Mouse (Mus musculus) kidney, postnatal 36 days (tissue): Measurements from ENCODE around the gene Zfp13.
"Not testable (repeated sequence)": the region's sequence is repeated elsewhere in the genome, so short reads cannot be mapped to it uniquely, and the experiment has no call there.

Experiments used
- DNase-seq, 2 experiments: peaks; one replicate each; pipeline ENCODE4 v3.0.0; 2021 to 2022; ENCODE audit warnings: mixed read lengths in 2 of 2

Zfp13 gene

DNA sequence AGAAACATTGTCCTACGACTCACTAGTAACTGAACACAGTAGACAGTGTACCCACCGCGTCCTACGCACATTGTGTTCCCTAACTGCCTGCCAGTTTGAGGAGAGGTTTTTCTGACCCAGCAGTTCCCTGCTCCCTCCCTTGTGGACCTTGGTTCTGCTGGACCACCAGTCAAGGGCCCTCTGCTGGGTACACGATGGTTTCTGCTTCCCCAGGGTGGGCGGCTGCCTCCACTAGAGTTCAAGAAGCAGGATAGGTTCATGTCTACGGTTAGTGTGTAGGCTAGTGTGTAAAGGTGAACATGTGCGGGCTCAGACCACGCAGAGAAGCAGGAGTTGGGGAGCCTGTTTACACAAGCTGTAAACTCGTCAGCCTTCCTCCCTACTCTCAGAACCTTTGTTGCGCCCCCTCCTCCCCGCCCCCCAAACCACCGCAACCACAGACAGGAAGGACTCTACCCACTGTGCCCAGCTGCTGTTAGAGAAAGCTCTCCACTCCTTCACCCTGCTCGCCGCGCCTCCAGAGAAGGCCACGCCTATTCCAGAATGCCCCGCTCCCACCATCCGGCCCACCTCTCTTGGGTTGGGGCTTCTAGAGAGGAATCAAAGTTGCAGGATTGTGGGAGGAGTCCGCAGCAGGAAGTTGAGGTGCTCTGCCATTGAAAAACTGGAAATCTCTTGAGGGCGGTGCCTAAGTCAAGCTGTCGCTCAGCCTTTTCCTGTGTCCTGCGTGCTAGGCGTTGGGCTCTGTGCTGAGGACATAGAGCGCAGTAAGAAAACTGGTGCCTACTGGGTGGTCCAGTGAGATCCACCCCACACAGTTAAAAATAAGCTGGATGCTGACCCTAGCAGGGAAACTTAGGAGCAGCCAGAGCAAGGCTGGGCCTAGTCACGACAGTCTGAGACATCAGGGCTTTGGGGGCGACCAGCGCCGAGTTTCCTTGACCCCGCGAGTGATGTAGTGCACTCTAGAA lies at the start of gene Zfp13:
Zfp13 (minus strand) TSS at position 906 of the 971 bp plus-strand sequence.
- DNase-seq, result peak; percentile 90 to 94

DNA sequence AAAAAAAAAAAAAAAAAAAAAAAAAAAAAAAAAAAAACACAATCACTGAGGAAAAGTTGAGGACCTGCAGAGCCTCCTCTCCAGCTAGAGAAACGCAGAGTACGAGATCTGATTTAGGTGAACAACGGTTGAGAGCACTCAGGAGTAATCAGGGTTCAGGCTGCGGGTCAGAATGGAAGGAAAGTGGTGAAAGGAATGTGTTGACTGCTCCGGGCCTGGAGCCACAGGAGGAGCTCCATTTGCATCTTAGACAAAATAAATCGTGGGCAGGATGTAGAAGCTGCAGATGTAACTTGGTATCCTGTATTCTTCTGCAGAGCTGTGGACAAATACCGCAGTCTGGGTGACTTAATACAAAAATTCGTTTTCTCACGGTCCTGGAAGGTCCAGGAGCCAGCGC lies 46.6 kb upstream of the Zfp13 start:
- no peak for DNase-seq

DNA sequence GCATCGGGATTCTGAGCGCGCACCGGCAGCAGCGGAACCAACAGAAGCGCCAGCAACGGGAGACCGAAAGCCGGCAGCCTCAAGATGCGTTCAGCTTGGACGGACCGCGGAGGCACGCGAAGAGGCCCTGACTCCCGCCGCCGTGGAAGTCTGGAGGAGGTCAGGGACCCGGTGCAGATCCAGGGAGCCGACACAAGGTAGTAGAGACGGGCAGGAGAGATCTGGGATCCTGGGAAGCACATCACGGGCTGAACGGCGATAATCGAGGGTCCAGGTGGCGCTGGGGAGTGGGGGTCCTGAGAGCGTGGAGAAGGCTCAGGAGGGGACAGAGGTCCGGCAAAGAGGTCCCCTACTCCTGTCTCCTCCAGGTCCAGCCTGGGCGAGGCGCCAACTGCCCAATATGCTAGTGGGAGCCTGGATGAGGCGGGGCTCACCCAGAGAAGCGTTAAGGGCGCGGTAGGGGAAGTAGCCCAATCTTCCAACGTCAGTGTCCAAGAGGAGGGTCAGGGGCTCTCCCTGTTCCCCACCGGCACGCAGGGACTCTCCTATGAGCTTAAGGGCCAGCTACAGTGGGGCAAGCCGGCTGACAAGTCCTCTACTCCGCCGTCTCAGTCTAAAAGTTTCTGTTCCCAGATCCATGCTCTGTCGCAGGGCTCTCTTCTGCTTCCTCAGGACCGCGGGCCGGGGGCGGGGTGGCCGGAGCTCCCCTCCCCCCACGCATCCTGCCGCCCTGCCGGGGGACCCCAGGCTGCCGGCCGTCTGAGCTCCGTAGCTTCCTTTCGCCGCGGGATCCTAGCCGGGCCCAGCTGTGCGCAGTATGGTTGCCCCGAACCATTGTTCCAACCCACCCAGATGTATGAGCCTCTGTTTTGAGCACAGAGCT lies 45.6 kb upstream of the Zfp13 start, which contains the start of gene Mmp25:
Mmp25 (minus strand) TSS at position 665 of the 883 bp plus-strand sequence.
- DNase-seq, result peak in 1 of 2 experiments; percentile 41

DNA sequence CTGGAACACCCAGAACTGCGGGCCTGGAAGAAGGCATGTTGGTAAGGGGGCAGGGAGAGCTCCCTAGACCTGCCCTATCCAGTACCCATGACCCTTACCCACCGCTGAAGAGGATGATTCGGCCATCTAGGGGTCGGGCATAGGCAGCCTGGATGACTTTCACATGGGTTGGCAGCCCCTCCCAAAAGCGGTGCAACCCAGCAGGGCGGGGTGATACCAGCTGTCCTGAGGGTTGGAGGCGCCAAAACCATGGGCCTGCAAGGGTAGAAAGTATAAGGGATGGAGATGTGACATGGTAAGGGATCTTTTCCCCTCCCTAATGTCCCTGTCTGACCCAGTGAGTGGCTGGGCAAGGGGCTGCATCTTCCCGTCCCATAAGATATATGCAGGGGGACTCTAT lies 32.0 kb upstream of the Zfp13 start:
- no peak for DNase-seq

DNA sequence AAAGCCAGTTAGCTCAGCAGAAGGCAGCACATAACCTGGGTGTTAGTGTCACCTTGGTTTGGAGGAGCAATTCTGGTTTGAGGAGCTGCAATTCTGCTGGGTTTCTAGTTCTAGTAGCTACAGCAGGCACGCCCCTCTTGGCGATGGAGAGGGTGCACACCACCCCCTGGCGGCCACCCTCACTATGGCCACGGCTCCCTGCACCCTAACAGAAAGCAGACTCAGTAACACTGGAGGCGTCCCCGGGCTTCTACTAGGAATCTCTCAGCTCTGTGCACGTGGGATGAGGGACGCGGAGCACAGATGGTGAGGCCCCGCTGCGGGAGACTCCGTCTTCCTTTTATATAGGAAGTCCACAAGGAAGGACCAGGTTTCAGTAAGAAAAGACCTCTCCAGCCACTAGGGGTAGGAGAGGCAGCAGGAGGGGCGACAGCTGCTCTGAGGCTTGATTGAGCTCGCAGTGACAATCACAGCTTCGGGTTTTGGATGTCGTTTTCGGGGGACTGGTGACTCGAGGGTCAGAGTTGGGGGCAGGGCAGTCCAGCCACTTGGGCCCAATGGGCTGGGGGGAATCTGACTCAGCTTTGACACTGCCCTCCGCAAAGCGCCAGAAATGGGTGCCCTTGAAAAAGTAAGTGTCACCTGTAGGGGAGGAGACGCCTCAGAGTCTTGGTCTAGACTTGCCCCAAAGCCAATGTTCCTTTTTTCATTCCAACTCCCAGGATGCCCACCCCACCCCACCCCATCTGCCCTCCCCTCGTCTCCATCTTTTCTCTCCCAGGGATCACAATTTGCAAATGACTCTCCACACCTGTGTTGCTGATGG lies 31.1 kb upstream of the Zfp13 start:
- peak; percentile 60 to 88 for DNase-seq

DNA sequence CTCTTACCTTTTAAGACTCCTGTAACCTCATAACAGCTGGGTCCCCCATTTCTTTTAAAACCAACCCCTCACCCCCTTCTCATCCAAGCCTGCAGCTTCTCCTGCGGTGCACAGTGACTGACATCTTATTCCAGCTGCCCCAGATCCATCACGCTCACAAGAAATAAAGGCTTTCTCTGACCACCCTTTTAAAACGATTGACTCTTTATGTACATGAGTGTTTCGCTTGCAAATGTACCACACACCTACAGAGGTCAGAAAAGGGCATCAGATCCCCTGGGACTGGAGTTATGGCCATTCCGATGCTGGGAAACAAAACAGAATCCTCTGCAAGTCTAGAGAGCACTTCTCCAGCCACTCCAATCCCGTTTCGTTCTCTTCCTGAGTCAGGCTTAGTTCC lies 28.5 kb upstream of the Zfp13 start:
- DNase-seq, result no peak

DNA sequence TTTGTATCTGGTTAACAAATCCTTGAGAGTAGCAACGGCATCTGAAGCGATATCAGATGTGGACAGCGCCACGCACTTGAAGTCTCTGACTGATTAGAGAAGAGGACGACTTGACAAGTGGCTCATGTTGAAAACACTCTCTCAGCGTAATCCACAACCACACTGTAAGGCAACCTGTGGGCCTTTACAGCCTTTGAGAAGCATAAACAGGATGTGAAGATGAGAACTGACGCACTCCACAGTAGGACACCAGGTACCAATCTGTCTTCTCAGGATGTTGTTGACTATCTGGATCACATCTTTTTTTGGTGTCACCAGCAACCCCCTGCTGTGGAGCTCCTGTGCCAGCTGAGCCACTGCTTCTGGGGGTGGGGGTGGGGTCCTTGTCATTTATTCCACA lies 21.1 kb upstream of the Zfp13 start:
- no peak for DNase-seq

DNA sequence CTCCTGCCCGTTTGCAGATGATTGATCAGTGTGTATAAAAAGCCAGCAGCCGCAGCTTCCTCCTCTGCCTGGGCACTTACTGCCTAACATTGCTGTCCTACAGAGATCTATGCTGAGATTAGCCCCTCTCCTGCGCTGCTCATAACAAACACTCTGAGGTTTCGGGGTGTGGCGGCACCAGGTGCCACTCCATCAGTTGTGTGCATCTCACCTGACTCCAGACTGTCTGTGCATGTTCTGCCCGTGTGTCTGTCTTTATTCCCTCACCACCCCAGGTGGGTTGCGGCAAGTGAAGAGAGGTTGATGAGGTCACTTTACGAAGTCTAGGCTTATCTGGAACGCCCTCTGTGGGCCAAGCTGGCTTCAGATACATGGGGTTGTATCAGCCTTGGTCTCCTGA lies 17.8 kb upstream of the Zfp13 start:
- no peak for DNase-seq

DNA sequence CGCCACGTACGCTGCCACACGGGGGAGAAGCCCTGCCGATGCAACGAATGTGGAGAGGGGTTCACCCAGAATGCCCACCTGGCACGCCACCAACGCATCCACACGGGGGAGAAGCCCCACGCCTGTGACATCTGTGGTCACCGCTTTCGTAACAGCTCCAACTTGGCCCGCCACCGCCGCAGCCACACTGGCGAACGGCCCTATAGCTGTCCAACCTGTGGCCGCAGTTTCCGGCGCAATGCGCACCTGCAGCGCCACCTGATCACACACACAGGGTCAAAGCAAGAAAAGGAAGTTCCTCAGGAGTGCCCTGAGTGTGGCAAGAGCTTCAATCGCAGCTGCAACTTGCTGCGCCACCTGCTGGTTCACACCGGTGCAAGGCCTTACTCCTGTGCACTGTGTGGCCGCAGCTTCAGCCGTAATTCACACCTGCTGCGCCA lies 11.1 kb upstream of the Zfp13 start:
- DNase-seq, result peak; percentile 57 to 89

DNA sequence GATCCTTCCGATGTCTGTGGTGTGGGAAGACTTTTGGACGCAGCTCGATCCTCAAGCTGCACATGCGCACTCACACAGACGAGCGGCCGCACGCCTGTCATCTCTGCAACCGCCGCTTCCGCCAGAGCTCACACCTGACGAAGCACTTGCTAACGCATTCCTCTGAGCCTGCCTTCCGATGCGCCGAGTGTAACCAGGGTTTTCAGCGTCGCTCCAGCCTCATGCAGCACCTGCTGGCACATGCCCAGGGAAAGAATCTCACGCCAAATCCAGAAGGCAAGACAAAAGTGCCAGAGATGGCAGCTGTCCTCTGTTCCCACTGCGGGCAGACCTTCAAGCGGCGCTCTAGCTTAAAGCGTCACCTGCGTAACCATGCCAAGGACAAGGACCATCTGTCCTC lies 10.3 kb upstream of the Zfp13 start:
- no peak for DNase-seq

DNA sequence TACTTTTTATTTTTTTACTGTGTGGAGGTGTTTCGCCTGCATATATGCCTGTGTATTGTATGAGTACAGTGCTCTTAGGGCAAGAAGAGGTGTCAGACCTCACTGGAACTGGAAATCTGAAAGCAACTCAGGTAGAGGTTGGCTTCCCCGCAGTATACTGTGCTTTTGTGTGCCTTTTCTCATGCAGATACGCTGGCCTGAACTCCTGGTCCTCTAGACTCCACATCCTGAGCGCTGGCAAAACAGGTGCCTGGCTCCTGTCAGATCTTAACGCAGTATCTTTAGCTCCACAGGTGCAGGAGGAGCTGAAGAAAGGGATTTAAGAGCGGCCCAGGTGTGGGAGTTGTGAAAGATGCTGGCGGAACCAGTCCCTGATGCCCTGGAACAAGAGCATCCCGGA lies 5.9 kb upstream of the Zfp13 start:
- no peak for DNase-seq

DNA sequence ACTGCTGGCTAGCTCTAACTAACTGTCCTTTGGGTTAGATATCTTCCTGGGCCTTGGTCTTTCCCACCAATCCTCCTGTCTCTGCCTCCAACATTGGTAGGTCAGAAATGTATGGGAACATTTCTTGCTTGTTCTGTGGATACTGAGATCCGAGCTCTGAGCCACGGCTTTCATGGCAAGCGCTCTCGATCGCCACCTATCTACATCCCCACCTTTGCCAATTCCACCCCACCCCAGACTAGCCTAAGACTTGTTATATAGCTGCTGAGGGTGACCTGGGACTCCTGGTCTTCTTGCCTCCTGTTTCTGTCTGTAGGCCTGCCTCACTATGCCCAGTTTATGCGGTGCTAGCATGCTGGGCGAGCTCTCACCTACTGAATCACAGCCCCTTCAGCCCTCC lies 5.1 kb upstream of the Zfp13 start:
- DNase-seq, result no peak

DNA sequence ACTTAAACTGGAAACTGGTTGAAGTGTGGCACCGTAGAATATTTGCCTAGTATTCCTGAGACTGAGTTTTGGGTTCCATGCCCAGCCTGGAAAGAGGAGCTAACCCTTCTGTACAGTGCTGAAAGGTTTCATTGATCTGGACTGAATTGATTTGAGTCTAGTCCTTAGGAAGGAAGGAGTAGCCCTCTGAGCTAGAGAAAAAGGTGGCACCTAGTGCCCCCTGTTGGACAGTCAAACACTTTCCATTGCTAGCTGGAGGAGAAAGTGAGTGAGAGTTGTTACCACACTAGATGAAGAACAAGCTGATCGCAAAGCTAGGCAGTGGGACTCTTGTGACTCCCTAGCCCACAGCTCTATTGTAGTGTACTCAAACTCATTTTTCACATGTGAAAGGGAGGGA lies 4.3 kb upstream of the Zfp13 start:
- DNase-seq, result peak; percentile 16 to 54

DNA sequence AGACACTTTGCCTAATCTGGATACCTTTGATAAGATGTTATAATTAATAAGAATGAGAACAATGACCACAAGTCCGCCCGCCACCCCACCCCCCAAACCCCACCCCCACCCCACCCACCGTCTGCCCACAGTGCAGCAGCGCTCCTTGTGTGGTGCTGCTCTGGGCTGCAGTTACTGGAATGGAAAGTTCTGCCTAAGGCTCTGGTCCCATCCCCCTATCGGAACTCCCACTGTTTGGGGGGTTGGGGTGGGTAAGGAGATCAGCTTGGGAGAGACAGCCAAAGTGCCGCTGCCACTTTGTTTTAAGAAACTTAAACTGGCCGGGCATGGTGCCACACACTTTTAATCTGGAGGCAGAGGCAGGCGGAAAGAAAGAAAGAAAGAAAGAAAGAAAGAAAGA lies 3.8 kb upstream of the Zfp13 start:
- DNase-seq, result no peak

DNA sequence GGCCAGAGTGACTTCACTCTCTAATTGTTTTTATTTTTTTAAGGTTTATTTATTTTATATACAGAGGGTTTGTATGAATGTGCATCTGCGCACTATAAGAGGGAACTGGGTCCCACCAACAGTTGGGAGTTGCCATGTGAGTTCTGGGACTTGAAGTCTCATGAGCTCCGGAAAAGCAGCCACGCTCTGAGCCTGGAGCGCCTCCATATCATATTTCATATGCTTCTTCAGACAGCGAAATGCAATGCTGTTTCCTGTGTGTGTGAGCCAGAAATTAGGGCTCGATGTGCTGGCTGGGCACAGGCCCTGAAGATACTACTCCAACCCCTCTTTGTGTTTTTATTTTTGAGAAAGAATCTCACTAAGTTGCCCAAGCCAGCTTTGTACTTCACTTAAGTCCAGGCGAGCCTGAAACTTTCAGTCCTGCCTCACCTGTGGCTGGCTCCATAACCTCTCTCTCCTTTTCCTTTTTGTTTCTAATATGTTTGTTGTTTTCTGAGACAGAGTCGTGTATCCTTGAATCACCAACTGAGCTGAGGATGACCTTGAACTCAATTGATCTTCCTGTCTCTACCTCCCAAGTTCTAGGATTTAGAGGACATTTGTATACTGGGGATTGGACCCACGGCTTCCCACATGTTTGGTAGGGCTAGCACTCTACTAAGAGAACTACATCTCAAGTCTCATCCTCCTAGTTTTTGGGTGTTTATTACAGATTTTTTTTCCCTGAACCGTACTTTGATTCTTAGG lies 2.7 kb upstream of the Zfp13 start:
- no peak for DNase-seq

DNA sequence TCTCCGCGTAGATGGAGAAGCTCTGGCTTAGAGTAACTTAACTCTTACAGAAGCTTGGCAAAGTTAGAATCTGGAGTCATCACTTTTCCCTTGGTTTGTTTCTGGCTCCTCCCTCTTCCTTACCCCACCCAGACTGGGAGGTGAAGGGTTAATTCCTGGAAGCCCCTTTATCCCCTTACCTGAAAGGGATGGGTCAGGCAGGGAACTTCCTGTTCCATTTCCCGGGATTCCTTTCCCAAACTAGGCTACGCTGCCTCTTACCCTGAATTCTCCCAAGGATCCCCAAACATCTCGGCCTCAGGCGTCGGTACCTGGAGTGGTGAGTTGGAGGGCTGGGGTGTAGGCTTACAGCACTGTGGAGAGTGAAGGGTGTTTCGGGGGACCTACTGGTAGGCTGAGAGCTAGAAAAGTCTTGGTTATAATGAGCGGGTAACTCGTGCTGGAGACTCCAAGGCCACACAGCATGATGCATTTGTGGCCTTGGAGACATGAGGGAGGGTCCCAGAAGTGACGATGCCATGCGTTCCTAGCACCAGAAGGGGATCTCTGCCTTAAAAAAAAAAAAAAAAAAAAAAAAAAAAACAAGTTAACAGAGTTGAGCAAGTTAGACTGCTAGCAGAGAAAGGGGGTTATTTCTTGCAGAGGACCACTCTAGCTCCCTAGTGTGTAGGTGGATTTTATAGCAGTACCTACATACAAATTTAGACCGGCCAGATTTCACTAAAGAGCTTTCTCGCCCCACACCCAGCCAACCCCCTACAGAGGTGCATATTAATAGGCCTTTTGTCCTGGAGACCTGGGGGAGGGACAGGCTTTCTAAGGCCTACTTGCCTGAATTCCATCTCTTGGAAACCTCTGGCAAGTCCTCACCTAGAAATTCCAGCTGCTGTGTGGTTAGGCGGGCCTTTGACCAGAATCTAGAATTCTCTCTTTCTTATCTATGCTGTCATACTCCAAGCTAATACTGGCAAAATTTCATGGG lies 1.6 kb upstream of the Zfp13 start, which contains the start of gene Zscan10:
Zscan10 (plus strand) TSS at position 216 of the 982 bp plus-strand sequence.
- DNase-seq, result no peak

DNA sequence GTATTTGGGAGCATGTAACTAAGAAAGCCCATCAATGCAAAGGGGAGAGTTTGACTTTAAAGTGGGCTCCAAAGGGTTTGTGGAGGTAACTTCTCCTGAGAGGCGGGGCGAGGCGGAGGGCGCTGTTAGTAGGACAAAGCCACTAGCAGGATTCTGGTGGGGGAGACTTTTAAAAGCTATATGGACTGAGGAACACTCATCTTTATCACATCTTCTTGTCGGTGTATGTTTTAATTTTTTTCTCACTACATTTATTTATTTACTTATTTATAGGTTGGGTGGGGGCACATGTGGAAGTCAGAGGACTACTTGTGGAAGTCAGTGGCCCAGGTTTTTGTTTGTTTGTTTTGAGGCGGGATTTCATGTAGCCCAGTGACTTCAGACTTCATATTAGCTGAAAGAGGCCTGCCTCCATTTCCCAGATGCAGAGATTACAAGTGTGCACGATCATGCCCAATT lies 347 bp upstream of the Zfp13 start:
- DNase-seq, result peak in 1 of 2 experiments; percentile 14

DNA sequence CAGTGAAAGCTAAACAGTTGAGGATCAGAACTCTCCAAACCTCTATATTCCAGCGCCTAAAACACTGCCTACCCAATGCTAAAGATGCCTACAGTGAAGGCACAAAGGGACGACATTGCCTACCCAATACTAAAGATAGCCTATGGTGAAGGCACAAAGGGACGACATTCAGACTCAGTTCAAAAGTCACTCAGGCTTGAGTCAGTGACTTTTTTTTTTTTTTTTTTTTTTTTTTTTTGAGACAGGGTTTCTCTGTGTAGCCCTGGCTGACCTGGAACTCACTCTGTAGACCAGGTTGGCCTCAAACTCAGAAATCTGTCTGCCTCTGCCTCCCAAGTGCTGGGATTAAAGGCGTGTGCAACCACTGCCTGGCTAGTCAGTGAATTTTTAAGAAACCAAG lies 4.1 kb downstream of the Zfp13 start:
- DNase-seq, result not testable (repeated sequence)

DNA sequence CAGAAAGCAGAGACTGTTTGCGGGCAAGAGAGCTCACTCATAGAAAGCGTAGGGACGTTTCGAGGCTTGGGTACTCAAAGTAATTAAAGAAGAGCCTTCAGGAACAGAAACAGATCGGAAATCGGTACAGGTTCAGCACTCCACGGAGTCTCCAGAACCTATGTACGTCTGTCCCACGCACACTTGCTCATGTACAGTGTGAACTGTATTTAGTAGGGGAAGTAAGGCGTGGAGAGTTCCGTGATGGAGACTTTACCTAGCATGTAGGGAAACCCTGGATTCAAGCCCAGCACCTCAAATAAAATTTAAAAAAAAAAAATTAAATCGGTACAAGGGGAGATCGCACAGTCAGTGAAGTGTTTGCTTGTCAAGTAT lies 6.4 kb downstream of the Zfp13 start:
- DNase-seq, result no peak

DNA sequence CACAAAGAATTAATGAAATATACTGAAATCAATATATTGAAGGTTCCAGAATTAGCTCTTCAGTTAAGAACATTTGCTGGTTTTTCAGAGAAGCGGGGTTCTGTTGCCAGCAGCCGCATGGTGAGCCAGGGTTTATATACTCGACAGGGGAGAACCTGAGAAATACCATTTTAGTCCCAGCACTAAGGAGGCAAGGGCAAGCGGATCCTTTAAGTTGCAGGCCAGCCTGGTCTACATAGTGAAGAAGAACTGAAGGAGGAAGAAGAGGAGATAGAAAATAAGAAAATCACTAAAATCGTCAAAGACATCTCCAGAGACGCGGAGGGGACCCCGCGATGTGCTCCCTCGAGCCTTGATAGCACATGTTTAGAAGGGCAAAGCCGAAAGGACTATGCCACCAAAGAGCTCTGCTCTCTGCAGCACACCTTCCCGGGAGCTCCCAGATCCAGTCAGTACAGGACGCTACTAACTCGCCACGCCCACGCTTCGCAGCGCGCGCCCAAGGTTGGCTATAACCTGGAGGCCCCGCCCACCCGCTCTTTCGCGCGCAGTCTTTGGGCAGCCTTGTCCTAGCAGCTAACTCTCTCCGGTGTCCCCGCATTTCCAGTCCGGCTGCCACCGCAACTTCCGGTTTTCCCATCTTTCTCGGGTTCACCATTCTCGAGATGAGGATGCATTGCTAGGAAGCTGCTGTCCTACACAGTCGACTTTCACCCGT lies 6.9 kb downstream of the Zfp13 start:
- DNase-seq, result peak; percentile 98 to 99
